Mouse (Mus musculus) neural tube, embryonic 11.5 days (tissue): Measurements from ENCODE around the gene 5730455P16Rik. TPM values are rescaled to one million over a fixed set of nuclear protein-coding genes. Genes with fewer than 3 reads are reported as not detected.
"Not testable (repeated sequence)": the region's sequence is repeated elsewhere in the genome, so short reads cannot be mapped to it uniquely, and the experiment has no call there.

ENCODE experiments used
- ATAC-seq: fragments of 200-750 bp; cut with Nextera tagmentation; 2 replicates; pipeline ENCODE4 v1.8.0; 2017; ENCODE audit warnings: moderate number of reproducible peaks, mild to moderate bottlenecking, moderate TSS enrichment, moderate library complexity; ENCODE audit not compliant: insufficient read depth, low FRiP score, low TSS enrichment
- DNase-seq: peaks from one replicate; pipeline ENCODE4 v3.0.0-alpha.2; 2015; ENCODE audit warnings: low spot score
- H3K27ac ChIP-seq: fragments of 300-500 bp; sonication (generic); 2 replicates; pipeline ENCODE4 v1.5.1; 2014; ENCODE audit warnings: low read depth, mild to moderate bottlenecking, low read length
- H3K27me3 ChIP-seq: fragments of 300-500 bp; sonication (generic); 2 replicates; pipeline ENCODE4 v1.6.1; 2014; ENCODE audit warnings: mild to moderate bottlenecking, low read length, mixed read lengths; ENCODE audit not compliant: control insufficient read depth, insufficient read depth
- H3K36me3 ChIP-seq: fragments of 300-500 bp; sonication (generic); 2 replicates; pipeline ENCODE4 v1.6.1; 2014; ENCODE audit warnings: mild to moderate bottlenecking, low read length, moderate library complexity, mixed read lengths; ENCODE audit not compliant: control insufficient read depth, insufficient read depth
- H3K4me1 ChIP-seq: fragments of 300-500 bp; sonication (generic); 2 replicates; pipeline ENCODE4 v1.6.1; 2014; ENCODE audit warnings: low read length, mixed read lengths; ENCODE audit not compliant: control insufficient read depth, insufficient read depth
- H3K4me2 ChIP-seq: fragments of 300-500 bp; sonication (generic); 2 replicates; pipeline ENCODE4 v1.6.1; 2014; ENCODE audit warnings: low read depth, mild to moderate bottlenecking, moderate library complexity
- H3K4me3 ChIP-seq: fragments of 300-500 bp; sonication (generic); 2 replicates; pipeline ENCODE4 v1.5.1; 2014; ENCODE audit warnings: low read depth, low read length
- H3K9ac ChIP-seq: fragments of 300-500 bp; sonication (generic); 2 replicates; pipeline ENCODE4 v1.6.1; 2014; ENCODE audit warnings: mild to moderate bottlenecking, low read length
- H3K9me3 ChIP-seq: fragments of 300-500 bp; sonication (generic); 2 replicates; pipeline ENCODE4 v1.6.1; 2016; ENCODE audit warnings: low read length; ENCODE audit not compliant: control insufficient read depth
- WGBS: fragments of 180-500 bp; shearing (Covaris S2); extraction: QIAGEN DNeasy Blood & Tissue Kit; methylation state at CpG from one replicate; pipeline ENCODE4 v1.1.7; 2014; 5-methylcytosine and 5-hydroxymethylcytosine counted together
- polyA plus RNA-seq: library from polyadenylated mRNA; unstranded; fragments of >200 nt; fragmentation: Nextera tagmentation; extraction: Ambion mirVana; gene quantifications from 2 replicates; pipeline ENCODE4 v1.2.1, GENCODE M21; 2014

Gene 5730455P16Rik
- polyA plus RNA-seq, result 23.1 and 26.2 TPM in 2 replicates

GRCm38 (mm10) chr11:80377712-80378451, at the start of gene 5730455P16Rik:
5730455P16Rik (minus strand) TSS chr11:80378034.
- WGBS, result 2% methylated on average over 33 of the region's 43 CpGs
- peak within 1 kb of the TSS; percentile 89 for H3K27ac ChIP-seq
- H3K4me3 ChIP-seq, result peak within 1 kb of the TSS; percentile 86
- H3K4me1 ChIP-seq, result no peaks in the 10 kb centered on the region
- H3K4me2 ChIP-seq, result peak within 1 kb of the TSS; percentile 84
- peak within 1 kb of the TSS; percentile 95 for H3K9ac ChIP-seq
- DNase-seq (peak; percentile 88), ATAC-seq (peak; percentile 74)
- no peaks in the 10 kb centered on the region for H3K9me3 ChIP-seq
- H3K36me3 ChIP-seq, result no peaks in the 10 kb centered on the region
- no peaks in the 10 kb centered on the region for H3K27me3 ChIP-seq

- not testable (repeated sequence) for H3K9me3 ChIP-seq, H3K36me3 ChIP-seq, H3K4me3 ChIP-seq, H3K9ac ChIP-seq, H3K27ac ChIP-seq, H3K4me1 ChIP-seq, H3K4me2 ChIP-seq, ATAC-seq, DNase-seq, H3K27me3 ChIP-seq
- WGBS, result 81% methylated on average over 16 of the region's 16 CpGs
Observed at GRCm38 (mm10) chr11:80426029-80426813, 48.4 kb upstream of the 5730455P16Rik start.

GRCm38 (mm10) chr11:80425247-80425778, 47.5 kb upstream of the 5730455P16Rik start:
- no peaks in the 10 kb centered on the region for H3K27me3 ChIP-seq
- ATAC-seq, result no peak
- no peak overlapping the region for H3K4me3 ChIP-seq
- H3K4me2 ChIP-seq, result no peak overlapping the region
- no peak for DNase-seq
- peaks cover 8% of the 10 kb centered on the region; the same call in 1 of the 2 replicates for H3K4me1 ChIP-seq
- H3K27ac ChIP-seq, result no peak overlapping the region
- WGBS, result 58% methylated on average over 5 of the region's 5 CpGs
- no peak overlapping the region for H3K9ac ChIP-seq
- no peaks in the 10 kb centered on the region for H3K36me3 ChIP-seq
- H3K9me3 ChIP-seq, result no peaks in the 10 kb centered on the region

- H3K9me3 ChIP-seq, result no peaks in the 10 kb centered on the region
- H3K4me3 ChIP-seq, result no peak overlapping the region
- no peaks in the 10 kb centered on the region for H3K36me3 ChIP-seq
- H3K27me3 ChIP-seq, result no peaks in the 10 kb centered on the region
- no peak overlapping the region for H3K9ac ChIP-seq
- no peak overlapping the region for H3K4me2 ChIP-seq
- ATAC-seq, result no peak
- H3K4me1 ChIP-seq, result peaks cover 4% of the 10 kb centered on the region; the same call in 1 of the 2 replicates
- WGBS, result 79% methylated on average over 2 of the region's 2 CpGs
- H3K27ac ChIP-seq, result no peak overlapping the region
- no peak for DNase-seq
Observed at GRCm38 (mm10) chr11:80424691-80425090, 46.9 kb upstream of the 5730455P16Rik start.

GRCm38 (mm10) chr11:80421421-80422047, 43.7 kb upstream of the 5730455P16Rik start:
- H3K36me3 ChIP-seq, result no peaks in the 10 kb centered on the region
- H3K27ac ChIP-seq, result no peak overlapping the region
- no peak overlapping the region for H3K4me2 ChIP-seq
- H3K4me3 ChIP-seq, result no peak overlapping the region
- 82% methylated on average over 7 of the region's 7 CpGs for WGBS
- H3K9me3 ChIP-seq, result no peaks in the 10 kb centered on the region
- no peaks in the 10 kb centered on the region for H3K4me1 ChIP-seq
- H3K27me3 ChIP-seq, result no peaks in the 10 kb centered on the region
- ATAC-seq (no peak), DNase-seq (no peak)
- H3K9ac ChIP-seq, result no peak overlapping the region

- no peaks in the 10 kb centered on the region for H3K27me3 ChIP-seq
- H3K36me3 ChIP-seq, result no peaks in the 10 kb centered on the region
- H3K4me3 ChIP-seq, result no peak overlapping the region
- no peaks in the 10 kb centered on the region for H3K4me1 ChIP-seq
- WGBS, result 67% methylated on average over 2 of the region's 2 CpGs
- DNase-seq (no peak), ATAC-seq (no peak)
- H3K9me3 ChIP-seq, result no peaks in the 10 kb centered on the region
- no peak overlapping the region for H3K4me2 ChIP-seq
- H3K27ac ChIP-seq, result no peak overlapping the region
- H3K9ac ChIP-seq, result no peak overlapping the region
Observed at GRCm38 (mm10) chr11:80420202-80420984, 42.6 kb upstream of the 5730455P16Rik start.

- no peak overlapping the region for H3K4me3 ChIP-seq
- no peak overlapping the region for H3K27ac ChIP-seq
- no peak for DNase-seq
- 96% methylated on average over 1 of the region's 1 CpGs for WGBS
- no peaks in the 10 kb centered on the region for H3K4me1 ChIP-seq
- H3K9me3 ChIP-seq, result no peaks in the 10 kb centered on the region
- no peak for ATAC-seq
- no peak overlapping the region for H3K9ac ChIP-seq
- H3K27me3 ChIP-seq, result no peaks in the 10 kb centered on the region
- H3K4me2 ChIP-seq, result no peak overlapping the region
- H3K36me3 ChIP-seq, result 0 out of 2 replicates have a peak, but pooled peaks cover 2% of the 10 kb centered on the region
Observed at GRCm38 (mm10) chr11:80419743-80420142, 41.9 kb upstream of the 5730455P16Rik start.

- Histone ChIP-seq H3K4me2 (no peak overlapping the region), H3K36me3 (0 out of 2 replicates have a peak, but pooled peaks cover 2% of the 10 kb centered on the region), H3K9me3 (no peaks in the 10 kb centered on the region), H3K4me1 (no peaks in the 10 kb centered on the region), H3K27me3 (no peaks in the 10 kb centered on the region), H3K27ac (no peak overlapping the region), H3K9ac (no peak overlapping the region), H3K4me3 (no peak overlapping the region)
- ATAC-seq (no peak), DNase-seq (no peak)
- WGBS, result 92% methylated on average over 5 of the region's 5 CpGs
Observed at GRCm38 (mm10) chr11:80417085-80417484, 39.3 kb upstream of the 5730455P16Rik start.
